Mouse (Mus musculus) ES-Bruce4 (cell line): Measurements from ENCODE around the gene Gsx1. TPM values are rescaled to one million over a fixed set of nuclear protein-coding genes. Genes with fewer than 3 reads are reported as not detected.
A peak's percentile ranks its signal among the peaks of the same experiment; 100 is the strongest.

ENCODE experiments used
- H3K27ac ChIP-seq: 2 replicates; pipeline ENCODE4 v1.5.1; 2012; ENCODE audit warnings: low read length, inconsistent platforms; ENCODE audit not compliant: insufficient read depth
- H3K27me3 ChIP-seq: 2 replicates; pipeline ENCODE4 v1.6.1; 2012; ENCODE audit warnings: mild to moderate bottlenecking, low read length, inconsistent platforms; ENCODE audit not compliant: control insufficient read depth, poor library complexity, insufficient read depth, severe bottlenecking
- H3K36me3 ChIP-seq: 2 replicates; pipeline ENCODE4 v1.6.1; 2012; ENCODE audit warnings: inconsistent platforms, mild to moderate bottlenecking, low read length, moderate library complexity; ENCODE audit not compliant: control insufficient read depth, poor library complexity, insufficient read depth, severe bottlenecking
- H3K4me1 ChIP-seq: one replicate; pipeline ENCODE4 v1.8.1; 2011; ENCODE audit warnings: low read length; ENCODE audit not compliant: control insufficient read depth, insufficient read depth
- H3K4me3 ChIP-seq: 2 replicates; pipeline ENCODE4 v1.5.1; 2011; ENCODE audit warnings: low read depth, mild to moderate bottlenecking, low read length
- H3K9ac ChIP-seq: 2 replicates; pipeline ENCODE4 v1.6.1; 2012; ENCODE audit warnings: low read depth, mild to moderate bottlenecking, inconsistent platforms; ENCODE audit not compliant: poor library complexity, severe bottlenecking
- H3K9me3 ChIP-seq: replicated peaks from 2 replicates; pipeline ENCODE4 v1.6.1; 2012; ENCODE audit warnings: mild to moderate bottlenecking, low read length, inconsistent platforms; ENCODE audit not compliant: control insufficient read depth, poor library complexity, insufficient read depth, severe bottlenecking
- CTCF ChIP-seq: IDR thresholded peaks from one replicate; pipeline ENCODE4 v1.8.1; 2011; ENCODE audit warnings: low read depth, low read length
- EP300 ChIP-seq: IDR thresholded peaks from 2 replicates; pipeline ENCODE4 v1.6.1; 2011; ENCODE audit warnings: low read depth, low read length; ENCODE audit not compliant: insufficient read depth
- POLR2A ChIP-seq: IDR thresholded peaks from one replicate; pipeline ENCODE4 v1.8.1; 2011; ENCODE audit warnings: low read length; ENCODE audit not compliant: insufficient read depth
- polyA plus RNA-seq: library from polyadenylated mRNA; stranded (reverse); fragments of >200 nt; gene quantifications from 2 replicates; pipeline ENCODE4 v1.2.4, GENCODE M21; 2011; ENCODE audit warnings: low read depth; ENCODE audit not compliant: missing spikeins, insufficient read depth, insufficient read length

Gsx1 gene
- polyA plus RNA-seq, result not detected in 2 replicates

- Histone ChIP-seq H3K4me3 (peak within 1 kb of the TSS; percentile 44), H3K4me1 (peaks cover 4% of the 10 kb centered on the region), H3K9ac (peak within 1 kb of the TSS; percentile 20), H3K36me3 (no peaks in the 10 kb centered on the region), H3K27ac (no peak within 1 kb of the TSS), H3K9me3 (no peaks in the 10 kb centered on the region), H3K27me3 (peaks cover 35% of the 10 kb centered on the region)
- no peak for TF ChIP-seq CTCF
- TF ChIP-seq POLR2A, result no peak
- peak; percentile 35; the same call in 1 of the 2 replicates for TF ChIP-seq EP300
Measured at GRCm38 (mm10) chr5:147188571-147188975, at the start of gene Gsx1. Gsx1 (plus strand) TSS chr5:147188696.

- H3K27me3 ChIP-seq, result no peaks in the 10 kb centered on the region
- H3K4me3 ChIP-seq, result no peak overlapping the region
- H3K36me3 ChIP-seq, result no peaks in the 10 kb centered on the region
- no peaks in the 10 kb centered on the region for H3K4me1 ChIP-seq
- no peak overlapping the region for H3K9ac ChIP-seq
- TF ChIP-seq POLR2A (no peak), EP300 (no peak), CTCF (no peak)
- H3K9me3 ChIP-seq, result peaks cover 2% of the 10 kb centered on the region
- no peak overlapping the region for H3K27ac ChIP-seq
Measured at GRCm38 (mm10) chr5:147147340-147147739, 41.2 kb upstream of the Gsx1 start.

- Histone ChIP-seq H3K36me3 (no peaks in the 10 kb centered on the region), H3K4me3 (peak overlapping the region; percentile 33), H3K9ac (peak overlapping the region; percentile 46), H3K9me3 (no peaks in the 10 kb centered on the region), H3K4me1 (peaks cover 14% of the 10 kb centered on the region), H3K27me3 (no peaks in the 10 kb centered on the region), H3K27ac (peak overlapping the region; percentile 84)
- TF ChIP-seq POLR2A (no peak), EP300 (no peak), CTCF (no peak)
Measured at GRCm38 (mm10) chr5:147154806-147155371, 33.6 kb upstream of the Gsx1 start.

GRCm38 (mm10) chr5:147155449-147156133, 32.9 kb upstream of the Gsx1 start:
- peaks cover 14% of the 10 kb centered on the region for H3K4me1 ChIP-seq
- no peaks in the 10 kb centered on the region for H3K9me3 ChIP-seq
- peak overlapping the region; percentile 26 for H3K9ac ChIP-seq
- H3K27me3 ChIP-seq, result no peaks in the 10 kb centered on the region
- H3K36me3 ChIP-seq, result no peaks in the 10 kb centered on the region
- H3K27ac ChIP-seq, result peak overlapping the region; percentile 94
- peak; percentile 99 for TF ChIP-seq EP300
- TF ChIP-seq CTCF, result no peak
- no peak for TF ChIP-seq POLR2A
- peak overlapping the region; percentile 22; the same call in 1 of the 2 replicates for H3K4me3 ChIP-seq

GRCm38 (mm10) chr5:147156376-147156775, 32.1 kb upstream of the Gsx1 start:
- Histone ChIP-seq H3K4me3 (no peak overlapping the region), H3K27me3 (no peaks in the 10 kb centered on the region), H3K36me3 (no peaks in the 10 kb centered on the region), H3K9me3 (no peaks in the 10 kb centered on the region), H3K4me1 (peaks cover 16% of the 10 kb centered on the region), H3K27ac (peak overlapping the region; percentile 94), H3K9ac (peak overlapping the region; percentile 26)
- TF ChIP-seq POLR2A (no peak), EP300 (peak; percentile 67; the same call in 1 of the 2 replicates)

GRCm38 (mm10) chr5:147157441-147157840, 31.1 kb upstream of the Gsx1 start:
- Histone ChIP-seq H3K36me3 (no peaks in the 10 kb centered on the region), H3K4me1 (peaks cover 16% of the 10 kb centered on the region), H3K27ac (peak overlapping the region; percentile 85), H3K9me3 (no peaks in the 10 kb centered on the region), H3K9ac (no peak overlapping the region), H3K4me3 (no peak overlapping the region), H3K27me3 (no peaks in the 10 kb centered on the region)
- TF ChIP-seq CTCF (no peak), EP300 (no peak), POLR2A (no peak)
